Mouse (Mus musculus): Measurements from ENCODE around the gene Ptpn13. TPM values are rescaled to one million over a fixed set of nuclear protein-coding genes. Genes with fewer than 3 reads are reported as not detected.

Ptpn13 gene
- polyA plus RNA-seq, 1 experiment from 2014 or later: 10.8 TPM

- Histone ChIP-seq H3K4me1 (peaks cover 32% of the 10 kb centered on the region), H3K27ac (peak overlapping the region; percentile 72), H3K9me3 (no peaks in the 10 kb centered on the region), H3K4me3 (peak overlapping the region; percentile 79), H3K4me2 (replicated peaks) (peak overlapping the region; percentile 87), H3K9ac (peak overlapping the region; percentile 82), H3K36me3 (no peaks in the 10 kb centered on the region), H3K27me3 (peaks cover 18% of the 10 kb centered on the region; the same call in 1 of the 2 replicates)
- WGBS: under 1% methylated on average over 47 of the region's 67 CpGs
- ATAC-seq (ENCODE audit: low FRiP score, low read depth): peak; percentile 58
These were observed 505 bp downstream of the Ptpn13 start for GRCm38 (mm10) chr5:103425363-103426031.

GRCm38 (mm10) chr5:103426250-103426649 lies 1.3 kb downstream of the Ptpn13 start:
- no peaks in the 10 kb centered on the region for H3K9me3 ChIP-seq
- peaks cover 18% of the 10 kb centered on the region; the same call in 1 of the 2 replicates for H3K27me3 ChIP-seq
- peak overlapping the region; percentile 82 for H3K9ac ChIP-seq
- H3K27ac ChIP-seq: no peak overlapping the region
- H3K4me3 ChIP-seq: peak overlapping the region; percentile 79
- 13% methylated on average over 9 of the region's 9 CpGs for WGBS
- H3K36me3 ChIP-seq: no peaks in the 10 kb centered on the region
- H3K4me2 ChIP-seq (replicated peaks): peak overlapping the region; percentile 87
- no peak for ATAC-seq (ENCODE audit: low FRiP score, low read depth)
- H3K4me1 ChIP-seq: peaks cover 28% of the 10 kb centered on the region

- Histone ChIP-seq H3K9ac (no peak overlapping the region), H3K36me3 (no peaks in the 10 kb centered on the region), H3K4me3 (no peak overlapping the region), H3K4me2 (replicated peaks) (no peak overlapping the region), H3K4me1 (peaks cover 18% of the 10 kb centered on the region), H3K9me3 (no peaks in the 10 kb centered on the region), H3K27me3 (peaks cover 7% of the 10 kb centered on the region; the same call in 1 of the 2 replicates), H3K27ac (no peak overlapping the region)
- 74% methylated on average over 3 of the region's 3 CpGs for WGBS
- no peak for ATAC-seq (ENCODE audit: low FRiP score, low read depth)
These were observed 6.0 kb downstream of the Ptpn13 start for GRCm38 (mm10) chr5:103430986-103431385.

- WGBS: 48% methylated on average over 3 of the region's 3 CpGs
- Histone ChIP-seq H3K27ac (no peak overlapping the region), H3K4me1 (peaks cover 18% of the 10 kb centered on the region), H3K4me3 (no peak overlapping the region), H3K27me3 (peaks cover 7% of the 10 kb centered on the region; the same call in 1 of the 2 replicates), H3K9ac (no peak overlapping the region), H3K4me2 (replicated peaks) (no peak overlapping the region), H3K9me3 (no peaks in the 10 kb centered on the region), H3K36me3 (no peaks in the 10 kb centered on the region)
- ATAC-seq (ENCODE audit: low FRiP score, low read depth): no peak
These were observed 6.5 kb downstream of the Ptpn13 start for GRCm38 (mm10) chr5:103431479-103431878.

GRCm38 (mm10) chr5:103436039-103436944 lies 11.3 kb downstream of the Ptpn13 start:
- Histone ChIP-seq H3K27ac (no peak overlapping the region), H3K4me1 (peaks cover 12% of the 10 kb centered on the region), H3K9me3 (no peaks in the 10 kb centered on the region), H3K27me3 (no peaks in the 10 kb centered on the region), H3K36me3 (no peaks in the 10 kb centered on the region), H3K9ac (peak overlapping the region; percentile 48), H3K4me3 (peak overlapping the region; percentile 20), H3K4me2 (replicated peaks) (peak overlapping the region; percentile 56)
- WGBS: 8% methylated on average over 19 of the region's 19 CpGs
- no peak for ATAC-seq (ENCODE audit: low FRiP score, low read depth)

- Histone ChIP-seq H3K36me3 (no peaks in the 10 kb centered on the region), H3K4me1 (peaks cover 14% of the 10 kb centered on the region), H3K9ac (no peak overlapping the region), H3K27ac (no peak overlapping the region), H3K27me3 (no peaks in the 10 kb centered on the region), H3K9me3 (no peaks in the 10 kb centered on the region), H3K4me3 (no peak overlapping the region), H3K4me2 (replicated peaks) (no peak overlapping the region)
- no peak for ATAC-seq (ENCODE audit: low FRiP score, low read depth)
- 66% methylated on average over 3 of the region's 3 CpGs for WGBS
These were observed 12.7 kb downstream of the Ptpn13 start for GRCm38 (mm10) chr5:103437714-103438113.

GRCm38 (mm10) chr5:103439171-103439570 lies 14.2 kb downstream of the Ptpn13 start:
- Histone ChIP-seq H3K4me3 (no peak overlapping the region), H3K27ac (no peak overlapping the region), H3K4me2 (replicated peaks) (no peak overlapping the region), H3K4me1 (peaks cover 14% of the 10 kb centered on the region), H3K27me3 (no peaks in the 10 kb centered on the region), H3K9ac (no peak overlapping the region), H3K9me3 (no peaks in the 10 kb centered on the region), H3K36me3 (no peaks in the 10 kb centered on the region)
- WGBS: 87% methylated on average over 11 of the region's 11 CpGs
- no peak for ATAC-seq (ENCODE audit: low FRiP score, low read depth)

- Histone ChIP-seq H3K9me3 (no peaks in the 10 kb centered on the region), H3K4me2 (replicated peaks) (no peak overlapping the region), H3K4me1 (peaks cover 14% of the 10 kb centered on the region), H3K9ac (no peak overlapping the region), H3K4me3 (no peak overlapping the region), H3K27ac (no peak overlapping the region), H3K36me3 (no peaks in the 10 kb centered on the region), H3K27me3 (no peaks in the 10 kb centered on the region)
- WGBS: 85% methylated on average over 11 of the region's 11 CpGs
- ATAC-seq (ENCODE audit: low FRiP score, low read depth): no peak
These were observed 15.7 kb downstream of the Ptpn13 start for GRCm38 (mm10) chr5:103440418-103441276.

- H3K4me3 ChIP-seq: no peak overlapping the region
- no peak overlapping the region for H3K27ac ChIP-seq
- ATAC-seq (ENCODE audit: low FRiP score, low read depth): no peak
- H3K9me3 ChIP-seq: no peaks in the 10 kb centered on the region
- H3K9ac ChIP-seq: no peak overlapping the region
- no peak overlapping the region for H3K4me2 ChIP-seq (replicated peaks)
- H3K27me3 ChIP-seq: no peaks in the 10 kb centered on the region
- H3K4me1 ChIP-seq: 0 out of 2 replicates have a peak, but pooled peaks cover 4% of the 10 kb centered on the region
- WGBS: 37% methylated on average over 4 of the region's 4 CpGs
- no peaks in the 10 kb centered on the region for H3K36me3 ChIP-seq
These were observed 16.7 kb downstream of the Ptpn13 start for GRCm38 (mm10) chr5:103441706-103442105.

GRCm38 (mm10) chr5:103442269-103442688 lies 17.3 kb downstream of the Ptpn13 start:
- Histone ChIP-seq H3K9ac (no peak overlapping the region), H3K9me3 (no peaks in the 10 kb centered on the region), H3K4me3 (no peak overlapping the region), H3K27me3 (no peaks in the 10 kb centered on the region), H3K4me1 (0 out of 2 replicates have a peak, but pooled peaks cover 4% of the 10 kb centered on the region), H3K27ac (no peak overlapping the region), H3K36me3 (no peaks in the 10 kb centered on the region), H3K4me2 (replicated peaks) (no peak overlapping the region)
- ATAC-seq (ENCODE audit: low FRiP score, low read depth): no peak
- 80% methylated on average over 4 of the region's 4 CpGs for WGBS

- no peak for ATAC-seq (ENCODE audit: low FRiP score, low read depth)
- H3K4me3 ChIP-seq: no peak overlapping the region
- no peak overlapping the region for H3K27ac ChIP-seq
- no peaks in the 10 kb centered on the region for H3K9me3 ChIP-seq
- H3K36me3 ChIP-seq: no peaks in the 10 kb centered on the region
- 83% methylated on average over 7 of the region's 7 CpGs for WGBS
- no peak overlapping the region for H3K9ac ChIP-seq
- no peaks in the 10 kb centered on the region for H3K27me3 ChIP-seq
- 0 out of 2 replicates have a peak, but pooled peaks cover 4% of the 10 kb centered on the region for H3K4me1 ChIP-seq
- no peak overlapping the region for H3K4me2 ChIP-seq (replicated peaks)
These were observed 17.9 kb downstream of the Ptpn13 start for GRCm38 (mm10) chr5:103442921-103443320.

All from limb, embryonic 13.5 days (tissue).